Mouse (Mus musculus) hindbrain, embryonic 14.5 days (tissue): Measurements from ENCODE around the gene Sox21. TPM values are rescaled to one million over a fixed set of nuclear protein-coding genes. Genes with fewer than 3 reads are reported as not detected.
A peak's percentile ranks its signal among the peaks of the same experiment; 100 is the strongest.

Experiments
- ATAC-seq: fragments of 200-750 bp; cut with Nextera tagmentation; 2 replicates; pipeline ENCODE4 v1.8.0; 2017; ENCODE audit warnings: moderate number of reproducible peaks, mild to moderate bottlenecking, moderate TSS enrichment, moderate library complexity; ENCODE audit not compliant: low FRiP score
- DNase-seq: peaks from one replicate; pipeline ENCODE4 v3.0.0-alpha.2; 2015; ENCODE audit warnings: low spot score
- H3K27ac ChIP-seq: fragments of 300-500 bp; sonication (generic); 2 replicates; pipeline ENCODE4 v1.5.1; 2014; ENCODE audit warnings: mild to moderate bottlenecking, moderate library complexity
- H3K27me3 ChIP-seq: fragments of 300-500 bp; sonication (generic); 2 replicates; pipeline ENCODE4 v1.6.1; 2014; ENCODE audit warnings: mild to moderate bottlenecking, low read length, mixed read lengths; ENCODE audit not compliant: control insufficient read depth, insufficient read depth
- H3K36me3 ChIP-seq: fragments of 300-500 bp; sonication (generic); replicated peaks from 2 replicates; pipeline ENCODE4 v1.6.1; 2014; ENCODE audit not compliant: control insufficient read depth, insufficient read depth
- H3K4me1 ChIP-seq: fragments of 300-500 bp; sonication (generic); replicated peaks from 2 replicates; pipeline ENCODE4 v1.6.1; 2014; ENCODE audit warnings: antibody characterized with exemption, low read length, mixed read lengths; ENCODE audit not compliant: control insufficient read depth, insufficient read depth
- H3K4me2 ChIP-seq: fragments of 300-500 bp; sonication (generic); replicated peaks from 2 replicates; pipeline ENCODE4 v1.6.1; 2014; ENCODE audit warnings: mild to moderate bottlenecking, moderate library complexity
- H3K4me3 ChIP-seq: fragments of 300-500 bp; sonication (generic); replicated peaks from 2 replicates; pipeline ENCODE4 v1.5.1; 2014; ENCODE audit warnings: mild to moderate bottlenecking, low read length
- H3K9ac ChIP-seq: fragments of 300-500 bp; sonication (generic); 2 replicates; pipeline ENCODE4 v1.6.1; 2014
- H3K9me3 ChIP-seq: fragments of 300-500 bp; sonication (generic); 2 replicates; pipeline ENCODE4 v1.6.1; 2016; ENCODE audit warnings: low read length; ENCODE audit not compliant: control insufficient read depth
- WGBS: fragments of 180-500 bp; shearing (Covaris S2); extraction: QIAGEN DNeasy Blood & Tissue Kit; methylation state at CpG from one replicate; pipeline ENCODE4 v1.1.7; 2014; 5-methylcytosine and 5-hydroxymethylcytosine counted together
- microRNA-seq: library from miRNA; unstranded; fragments of <30 nt; microRNA quantifications from one replicate; pipeline ENCODE4, GENCODE M21; 2016
- polyA plus RNA-seq: library from polyadenylated mRNA; unstranded; fragments of >200 nt; fragmentation: Nextera tagmentation; extraction: Ambion mirVana; gene quantifications from 2 replicates; pipeline ENCODE4 v1.2.1, GENCODE M21; 2014

Gene Sox21
- polyA plus RNA-seq, 1 experiment from 2014 or later: 5.9 TPM

GRCm38 (mm10) chr14:118202006-118202405 lies 34.8 kb downstream of the Sox21 start:
- DNase-seq (no peak), ATAC-seq (no peak)
- Histone ChIP-seq H3K4me1 (no peaks in the 10 kb centered on the region), H3K36me3 (no peaks in the 10 kb centered on the region), H3K9me3 (no peaks in the 10 kb centered on the region), H3K27me3 (no peaks in the 10 kb centered on the region), H3K4me3 (no peak overlapping the region), H3K4me2 (no peak overlapping the region), H3K27ac (no peak overlapping the region), H3K9ac (no peak overlapping the region)
- WGBS: 90% methylated on average over 5 of the region's 5 CpGs

GRCm38 (mm10) chr14:118200731-118201130 lies 36.1 kb downstream of the Sox21 start:
- Histone ChIP-seq H3K4me2 (no peak overlapping the region), H3K4me3 (no peak overlapping the region), H3K4me1 (no peaks in the 10 kb centered on the region), H3K9me3 (no peaks in the 10 kb centered on the region), H3K9ac (no peak overlapping the region), H3K27me3 (no peaks in the 10 kb centered on the region), H3K36me3 (no peaks in the 10 kb centered on the region), H3K27ac (no peak overlapping the region)
- WGBS: 95% methylated on average over 3 of the region's 3 CpGs
- DNase-seq: no peak
- ATAC-seq: no peak

GRCm38 (mm10) chr14:118197063-118197462 lies 39.8 kb downstream of the Sox21 start:
- ATAC-seq: no peak
- H3K4me3 ChIP-seq: no peak overlapping the region
- H3K36me3 ChIP-seq: no peaks in the 10 kb centered on the region

GRCm38 (mm10) chr14:118194219-118194914 lies 42.5 kb downstream of the Sox21 start:
- Histone ChIP-seq H3K4me1 (no peaks in the 10 kb centered on the region), H3K4me3 (no peak overlapping the region), H3K27ac (no peak overlapping the region), H3K36me3 (no peaks in the 10 kb centered on the region), H3K27me3 (0 out of 2 replicates have a peak, but pooled peaks cover 7% of the 10 kb centered on the region), H3K4me2 (peak overlapping the region; percentile 28), H3K9me3 (no peaks in the 10 kb centered on the region), H3K9ac (0 out of 2 replicates have a peak overlapping the region, but pooled peaks have one; percentile 4)
- 52% methylated on average over 13 of the region's 13 CpGs for WGBS
- ATAC-seq (no peak), DNase-seq (no peak)

More at GRCm38 (mm10) chr14:118197063-118197462, 39.8 kb downstream of the Sox21 start:
- Histone ChIP-seq H3K4me2 (no peak overlapping the region), H3K4me1 (no peaks in the 10 kb centered on the region), H3K9me3 (no peaks in the 10 kb centered on the region), H3K9ac (no peak overlapping the region), H3K27ac (no peak overlapping the region), H3K27me3 (0 out of 2 replicates have a peak, but pooled peaks cover 2% of the 10 kb centered on the region)
- WGBS: 62% methylated on average over 12 of the region's 12 CpGs
- no peak for DNase-seq

- Histone ChIP-seq H3K36me3 (no peaks in the 10 kb centered on the region), H3K4me1 (no peaks in the 10 kb centered on the region), H3K4me3 (no peak overlapping the region), H3K27ac (no peak overlapping the region), H3K9ac (no peak overlapping the region), H3K27me3 (0 out of 2 replicates have a peak, but pooled peaks cover 7% of the 10 kb centered on the region), H3K4me2 (no peak overlapping the region), H3K9me3 (no peaks in the 10 kb centered on the region)
- 40% methylated on average over 10 of the region's 10 CpGs for WGBS
- DNase-seq (no peak), ATAC-seq (no peak)
Observed at GRCm38 (mm10) chr14:118193663-118194062, 43.2 kb downstream of the Sox21 start.

GRCm38 (mm10) chr14:118193001-118193628 lies 43.7 kb downstream of the Sox21 start:
- ATAC-seq: no peak
- Histone ChIP-seq H3K36me3 (no peaks in the 10 kb centered on the region), H3K27me3 (0 out of 2 replicates have a peak, but pooled peaks cover 7% of the 10 kb centered on the region), H3K4me2 (no peak overlapping the region), H3K9ac (no peak overlapping the region), H3K27ac (no peak overlapping the region), H3K4me3 (no peak overlapping the region), H3K4me1 (no peaks in the 10 kb centered on the region), H3K9me3 (no peaks in the 10 kb centered on the region)
- WGBS: 48% methylated on average over 10 of the region's 10 CpGs
- no peak for DNase-seq

- Histone ChIP-seq H3K9me3 (no peaks in the 10 kb centered on the region), H3K27me3 (0 out of 2 replicates have a peak, but pooled peaks cover 7% of the 10 kb centered on the region), H3K9ac (no peak overlapping the region), H3K4me3 (no peak overlapping the region), H3K27ac (no peak overlapping the region), H3K4me1 (no peaks in the 10 kb centered on the region), H3K36me3 (no peaks in the 10 kb centered on the region), H3K4me2 (no peak overlapping the region)
- DNase-seq: no peak
- WGBS: 87% methylated on average over 9 of the region's 9 CpGs
- ATAC-seq: no peak
Observed at GRCm38 (mm10) chr14:118191442-118191841, 45.4 kb downstream of the Sox21 start.

Small RNAs within 50 kb of the gene (microRNA-seq; reads per million reads assigned to microRNA genes)
- gene Mir6241: not detected

Other genes with a start within 250 kb of the Sox21 start
- 0.70 and 0.80 TPM in 2 replicates for gene Dct, start 184.8 kb downstream of the Sox21 start, polyA plus RNA-seq
- 15.8 and 18.5 TPM in 2 replicates for gene Tgds, start 104.3 kb downstream of the Sox21 start, polyA plus RNA-seq
- 47.5 and 51.7 TPM in 2 replicates for gene Gpr180, start 99.9 kb downstream of the Sox21 start, polyA plus RNA-seq
- gene Gm9376, start 29.9 kb upstream of the Sox21 start, polyA plus RNA-seq: not detected in 2 replicates